Mouse (Mus musculus) forebrain, embryonic 14.5 days (tissue): ENCODE measurements around the gene B3gat2. TPM values are rescaled to one million over a fixed set of nuclear protein-coding genes. Genes with fewer than 3 reads are reported as not detected.

Experiments used
- ATAC-seq: fragments of 200-750 bp; cut with Nextera tagmentation; 2 replicates; pipeline ENCODE4 v1.8.0; 2017; ENCODE audit warnings: mild to moderate bottlenecking, moderate library complexity
- DNase-seq: peaks from one replicate; pipeline ENCODE4 v3.0.0-alpha.2; 2015; ENCODE audit warnings: low spot score
- H3K27ac ChIP-seq: fragments of 300-500 bp; sonication (generic); 2 replicates; pipeline ENCODE4 v1.5.1; 2014; ENCODE audit warnings: low read depth, mild to moderate bottlenecking, control low read depth, low read length, moderate library complexity
- H3K27me3 ChIP-seq: fragments of 300-500 bp; sonication (generic); replicated peaks from 2 replicates; pipeline ENCODE4 v1.6.1; 2014; ENCODE audit warnings: low read length, control low read depth, mixed read lengths; ENCODE audit not compliant: control insufficient read depth, insufficient read depth
- H3K36me3 ChIP-seq: fragments of 300-500 bp; sonication (generic); 2 replicates; pipeline ENCODE4 v1.6.1; 2014; ENCODE audit warnings: low read length, control low read depth; ENCODE audit not compliant: control insufficient read depth, insufficient read depth
- H3K4me1 ChIP-seq: fragments of 300-500 bp; sonication (generic); 2 replicates; pipeline ENCODE4 v1.6.1; 2014; ENCODE audit warnings: antibody characterized with exemption, low read length, control low read depth; ENCODE audit not compliant: control insufficient read depth, insufficient read depth
- H3K4me2 ChIP-seq: fragments of 300-500 bp; sonication (generic); 2 replicates; pipeline ENCODE4 v1.6.1; 2014; ENCODE audit warnings: mild to moderate bottlenecking, control low read depth, low read length
- H3K4me3 ChIP-seq: fragments of 300-500 bp; sonication (generic); 2 replicates; pipeline ENCODE4 v1.5.1; 2014; ENCODE audit warnings: low read depth, low read length, control low read depth
- H3K9ac ChIP-seq: fragments of 300-500 bp; sonication (generic); 2 replicates; pipeline ENCODE4 v1.6.1; 2014; ENCODE audit warnings: mild to moderate bottlenecking, low read length, control low read depth, moderate library complexity
- H3K9me3 ChIP-seq: fragments of 300-500 bp; sonication (generic); replicated peaks from 2 replicates; pipeline ENCODE4 v1.6.1; 2016; ENCODE audit warnings: low read length, control low read depth, mixed read lengths; ENCODE audit not compliant: control insufficient read depth
- WGBS: fragments of 180-500 bp; shearing (Covaris S2); extraction: QIAGEN DNeasy Blood & Tissue Kit; methylation state at CpG from one replicate; pipeline ENCODE4 v1.1.7; 2014; 5-methylcytosine and 5-hydroxymethylcytosine counted together
- polyA plus RNA-seq: library from polyadenylated mRNA; unstranded; fragments of >200 nt; fragmentation: Nextera tagmentation; extraction: Ambion mirVana; gene quantifications from 2 replicates; pipeline ENCODE4 v1.2.1, GENCODE M21; 2014

Gene B3gat2
- polyA plus RNA-seq, 1 experiment from 2014 or later: 10.4 TPM

- no peak overlapping the region for H3K4me2 ChIP-seq
- ATAC-seq (no peak), DNase-seq (no peak)
- H3K27me3 ChIP-seq: peaks cover 1% of the 10 kb centered on the region; the same call in 1 of the 2 replicates
- H3K9me3 ChIP-seq: no peaks in the 10 kb centered on the region
- H3K4me1 ChIP-seq: no peaks in the 10 kb centered on the region
- no peak overlapping the region for H3K4me3 ChIP-seq
- no peak overlapping the region for H3K27ac ChIP-seq
- H3K9ac ChIP-seq: no peak overlapping the region
- 68% methylated on average over 1 of the region's 1 CpGs for WGBS
- H3K36me3 ChIP-seq: no peaks in the 10 kb centered on the region
Measured at GRCm38 (mm10) chr1:23754340-23754739, 7.2 kb upstream of the B3gat2 start.

GRCm38 (mm10) chr1:23754967-23755366 lies 6.6 kb upstream of the B3gat2 start:
- Histone ChIP-seq H3K36me3 (no peaks in the 10 kb centered on the region), H3K27ac (no peak overlapping the region), H3K9me3 (no peaks in the 10 kb centered on the region), H3K9ac (no peak overlapping the region), H3K27me3 (peaks cover 6% of the 10 kb centered on the region; the same call in 1 of the 2 replicates), H3K4me2 (no peak overlapping the region), H3K4me1 (no peaks in the 10 kb centered on the region), H3K4me3 (no peak overlapping the region)
- ATAC-seq (no peak), DNase-seq (no peak)
- WGBS: 90% methylated on average over 1 of the region's 1 CpGs

GRCm38 (mm10) chr1:23762136-23762687 lies 659 bp downstream of the B3gat2 start:
- WGBS: 0% methylated on average over 42 of the region's 45 CpGs
- peak; percentile 35 for ATAC-seq
- H3K4me1 ChIP-seq: peaks cover 9% of the 10 kb centered on the region
- no peaks in the 10 kb centered on the region for H3K36me3 ChIP-seq
- DNase-seq: peak; percentile 63
- peak overlapping the region; percentile 75 for H3K4me2 ChIP-seq
- no peaks in the 10 kb centered on the region for H3K9me3 ChIP-seq
- H3K27me3 ChIP-seq: peaks cover 15% of the 10 kb centered on the region
- peak overlapping the region; percentile 85 for H3K27ac ChIP-seq
- peak overlapping the region; percentile 82 for H3K9ac ChIP-seq
- peak overlapping the region; percentile 61 for H3K4me3 ChIP-seq

GRCm38 (mm10) chr1:23762782-23763630 lies 1.5 kb downstream of the B3gat2 start:
- H3K36me3 ChIP-seq: no peaks in the 10 kb centered on the region
- peaks cover 9% of the 10 kb centered on the region for H3K4me1 ChIP-seq
- H3K27me3 ChIP-seq: peaks cover 15% of the 10 kb centered on the region
- 2% methylated on average over 60 of the region's 65 CpGs for WGBS
- DNase-seq (peak; percentile 97), ATAC-seq (peak; percentile 93)
- peak overlapping the region; percentile 85; the same call in 1 of the 2 replicates for H3K27ac ChIP-seq
- H3K4me2 ChIP-seq: peak overlapping the region; percentile 75
- peak overlapping the region; percentile 61 for H3K4me3 ChIP-seq
- H3K9ac ChIP-seq: peak overlapping the region; percentile 82
- H3K9me3 ChIP-seq: no peaks in the 10 kb centered on the region

- Histone ChIP-seq H3K4me1 (peaks cover 9% of the 10 kb centered on the region), H3K27ac (no peak overlapping the region), H3K27me3 (peaks cover 15% of the 10 kb centered on the region), H3K4me2 (peak overlapping the region; percentile 75), H3K36me3 (no peaks in the 10 kb centered on the region), H3K9ac (peak overlapping the region; percentile 82; the same call in 1 of the 2 replicates), H3K4me3 (peak overlapping the region; percentile 61), H3K9me3 (no peaks in the 10 kb centered on the region)
- ATAC-seq (no peak), DNase-seq (peak; percentile 44)
- under 1% methylated on average over 7 of the region's 7 CpGs for WGBS
Measured at GRCm38 (mm10) chr1:23763726-23764125, 2.2 kb downstream of the B3gat2 start.

- peak overlapping the region; percentile 75; the same call in 1 of the 2 replicates for H3K4me2 ChIP-seq
- ATAC-seq: no peak
- H3K27ac ChIP-seq: no peak overlapping the region
- no peak overlapping the region for H3K9ac ChIP-seq
- H3K27me3 ChIP-seq: peaks cover 9% of the 10 kb centered on the region; the same call in 1 of the 2 replicates
- H3K4me1 ChIP-seq: peaks cover 9% of the 10 kb centered on the region
- H3K4me3 ChIP-seq: no peak overlapping the region
- DNase-seq: peak; percentile 86
- no peaks in the 10 kb centered on the region for H3K36me3 ChIP-seq
- 15% methylated on average over 4 of the region's 4 CpGs for WGBS
- no peaks in the 10 kb centered on the region for H3K9me3 ChIP-seq
Measured at GRCm38 (mm10) chr1:23764710-23765109, 3.2 kb downstream of the B3gat2 start.

- Histone ChIP-seq H3K9ac (no peak overlapping the region), H3K27ac (no peak overlapping the region), H3K4me1 (no peaks in the 10 kb centered on the region), H3K9me3 (no peaks in the 10 kb centered on the region), H3K36me3 (no peaks in the 10 kb centered on the region), H3K4me3 (no peak overlapping the region), H3K27me3 (no peaks in the 10 kb centered on the region), H3K4me2 (no peak overlapping the region)
- ATAC-seq (no peak), DNase-seq (no peak)
- 52% methylated on average over 3 of the region's 3 CpGs for WGBS
Measured at GRCm38 (mm10) chr1:23773039-23773438, 11.5 kb downstream of the B3gat2 start.

- WGBS: 53% methylated on average over 11 of the region's 11 CpGs
- H3K27me3 ChIP-seq: no peaks in the 10 kb centered on the region
- DNase-seq: peak; percentile 86
- no peak overlapping the region for H3K27ac ChIP-seq
- no peak overlapping the region for H3K4me3 ChIP-seq
- no peaks in the 10 kb centered on the region for H3K36me3 ChIP-seq
- no peaks in the 10 kb centered on the region for H3K4me1 ChIP-seq
- H3K4me2 ChIP-seq: no peak overlapping the region
- H3K9ac ChIP-seq: no peak overlapping the region
- ATAC-seq: peak; percentile 90
- H3K9me3 ChIP-seq: no peaks in the 10 kb centered on the region
Measured at GRCm38 (mm10) chr1:23792737-23793533, 31.4 kb downstream of the B3gat2 start.
